Mouse (Mus musculus) layer of hippocampus, postnatal 14 days (tissue): ENCODE results near the gene Slc9a9. TPM values are rescaled to one million over a fixed set of nuclear protein-coding genes. Genes with fewer than 3 reads are reported as not detected.

Experiments used
- DNase-seq, 2 experiments: peaks; one replicate each; pipeline ENCODE4 v3.0.0; 2021 to 2022; ENCODE audit warnings: low spot score in 2 of 2, mixed read lengths in 1 of 2
- total RNA-seq, 2 experiments: library from RNA; stranded (reverse); gene quantifications; 2 replicates each; pipeline ENCODE4 v1.2.3; 2021

The Slc9a9 gene
- total RNA-seq, 2 experiments from 2014 or later = 15.2 to 15.6 TPM

GRCm38 (mm10) chr9:95070832-95071519, 401.3 kb downstream of the Slc9a9 start:
- no peak for DNase-seq

GRCm38 (mm10) chr9:95072450-95072955, 402.8 kb downstream of the Slc9a9 start:
- peak in 1 of 2 experiments; percentile 37 for DNase-seq

GRCm38 (mm10) chr9:95073691-95074090, 404.0 kb downstream of the Slc9a9 start:
- no peak for DNase-seq

GRCm38 (mm10) chr9:95075856-95076255, 406.1 kb downstream of the Slc9a9 start:
- peak; percentile 36 to 40 for DNase-seq

- no peak for DNase-seq
Observed at GRCm38 (mm10) chr9:95077938-95078337, 408.2 kb downstream of the Slc9a9 start.

GRCm38 (mm10) chr9:95078626-95079025, 408.9 kb downstream of the Slc9a9 start:
- no peak for DNase-seq

GRCm38 (mm10) chr9:95079951-95080350, 410.2 kb downstream of the Slc9a9 start:
- no peak for DNase-seq

GRCm38 (mm10) chr9:95086109-95086821, 416.6 kb downstream of the Slc9a9 start:
- DNase-seq = peak in 1 of 2 experiments; percentile 31

GRCm38 (mm10) chr9:95088221-95088620, 418.5 kb downstream of the Slc9a9 start:
- no peak for DNase-seq

GRCm38 (mm10) chr9:95089050-95089449, 419.3 kb downstream of the Slc9a9 start:
- peak; percentile 56 to 83 for DNase-seq

- no peak for DNase-seq
Observed at GRCm38 (mm10) chr9:95096486-95096885, 426.8 kb downstream of the Slc9a9 start.

GRCm38 (mm10) chr9:95105768-95106167, 436.1 kb downstream of the Slc9a9 start:
- no peak for DNase-seq

GRCm38 (mm10) chr9:95109799-95110198, 440.1 kb downstream of the Slc9a9 start:
- DNase-seq = no peak

- DNase-seq = no peak
Observed at GRCm38 (mm10) chr9:95110768-95111167, 441.1 kb downstream of the Slc9a9 start.

- no peak for DNase-seq
Observed at GRCm38 (mm10) chr9:95111732-95112131, 442.0 kb downstream of the Slc9a9 start.

- DNase-seq = peak in 1 of 2 experiments; percentile 19
Observed at GRCm38 (mm10) chr9:95113157-95114135, 443.7 kb downstream of the Slc9a9 start.

GRCm38 (mm10) chr9:95120062-95120461, 450.4 kb downstream of the Slc9a9 start:
- no peak for DNase-seq

GRCm38 (mm10) chr9:95121151-95121835, 451.6 kb downstream of the Slc9a9 start:
- DNase-seq = no peak

- no peak for DNase-seq
Observed at GRCm38 (mm10) chr9:95125683-95126082, 456.0 kb downstream of the Slc9a9 start.

- no peak for DNase-seq
Observed at GRCm38 (mm10) chr9:95127774-95128173, 458.1 kb downstream of the Slc9a9 start.
